ENCODE assay signal across 21 mouse cellular contexts in genomic region chr15:64564703-64565102, GRCm38 (mm10).
"Had no signal": no experiment of that assay in that cellular context is flagged by ENCODE, and none has a peak within 500 bp of the region (broad histone marks: within the 10 kb centered on the region; RNA-seq: fewer than 3 reads in every experiment).

No protein-coding gene starts in this region.

- ATAC-seq: hindbrain, embryonic 16.5 days; inflammation-experienced regulatory T-cells, adult 6 months; liver, embryonic 12.5 days had no signal

- H3K27ac ChIP-seq: heart, adult 2 months; heart, embryonic 10.5 days; hindbrain, embryonic 10.5 days; hindbrain, embryonic 12.5 days; hindbrain, embryonic 14.5 days; limb, embryonic 13.5 days; limb, embryonic 15.5 days; liver, embryonic 12.5 days; liver, embryonic 14.5 days had no signal

- H3K4me1 ChIP-seq: heart, embryonic 10.5 days; heart, embryonic 12.5 days; hindbrain, embryonic 10.5 days; hindbrain, embryonic 12.5 days; limb, embryonic 13.5 days; limb, embryonic 15.5 days; liver, embryonic 12.5 days had no signal

- H3K36me3 ChIP-seq: heart, embryonic 10.5 days; heart, embryonic 12.5 days; hindbrain, embryonic 10.5 days; hindbrain, embryonic 12.5 days; limb, embryonic 13.5 days; limb, embryonic 15.5 days; liver, embryonic 12.5 days had no signal

- H3K4me3 ChIP-seq: heart, adult 2 months; heart, embryonic 10.5 days; heart, embryonic 12.5 days; hindbrain, embryonic 10.5 days; hindbrain, embryonic 12.5 days; limb, embryonic 13.5 days; limb, embryonic 15.5 days; liver, embryonic 12.5 days had no signal

- H3K4me2 ChIP-seq: heart, embryonic 12.5 days; hindbrain, embryonic 12.5 days; hindbrain, embryonic 14.5 days; limb, embryonic 13.5 days; limb, embryonic 15.5 days; liver, embryonic 12.5 days had no signal

- H3K9ac ChIP-seq: heart, embryonic 12.5 days; hindbrain, embryonic 12.5 days; hindbrain, embryonic 14.5 days; limb, embryonic 13.5 days; limb, embryonic 15.5 days; liver, embryonic 12.5 days; liver, embryonic 14.5 days had no signal

- H3K9me3 ChIP-seq: heart, embryonic 10.5 days; heart, embryonic 12.5 days; hindbrain, embryonic 10.5 days; hindbrain, embryonic 12.5 days; limb, embryonic 13.5 days; limb, embryonic 15.5 days; liver, embryonic 12.5 days had no signal

- H3K27me3 ChIP-seq: heart, embryonic 12.5 days; hindbrain, embryonic 12.5 days; limb, embryonic 13.5 days; limb, embryonic 15.5 days; liver, embryonic 12.5 days had no signal

- DNase-seq: gastrocnemius, postnatal 14 days; gastrocnemius, postnatal 36 days; heart, adult 2 months; heart, postnatal 10 days; heart, postnatal 4 days; kidney, adult 11 months; kidney, postnatal 14 days; layer of hippocampus, adult 9-11 months; layer of hippocampus, postnatal 36 days; left cerebral cortex, postnatal 4 days had no signal
